Mouse (Mus musculus) gastrocnemius, postnatal 4 days (tissue): ENCODE measurements around the gene Ttyh2. TPM values are rescaled to one million over a fixed set of nuclear protein-coding genes. Genes with fewer than 3 reads are reported as not detected.
A peak's percentile ranks its signal among the peaks of the same experiment; 100 is the strongest.

ENCODE experiments used
- DNase-seq, 2 experiments: peaks; one replicate each; pipeline ENCODE4 v3.0.0; 2021 to 2022; ENCODE audit warnings: low spot score in 2 of 2, mixed read lengths in 2 of 2
- total RNA-seq, 2 experiments: library from RNA; stranded (reverse); gene quantifications; 2 replicates each; pipeline ENCODE4 v1.2.3; 2021

Ttyh2 gene
- total RNA-seq, 2 experiments from 2014 or later = 101 to 108 TPM

GRCm38 (mm10) chr11:114745134-114745533, 69.9 kb downstream of the Ttyh2 start:
- DNase-seq = peak; percentile 91 to 93

- DNase-seq = no peak
Measured at GRCm38 (mm10) chr11:114747564-114748138, 72.4 kb downstream of the Ttyh2 start.

- peak in 1 of 2 experiments; percentile 52 for DNase-seq
Measured at GRCm38 (mm10) chr11:114764820-114765818, 89.9 kb downstream of the Ttyh2 start, which contains the start of gene Kif19a. Gene Kif19a, plus strand, starts transcription at chr11:114765388.

- DNase-seq = peak in 1 of 2 experiments; percentile 33
Measured at GRCm38 (mm10) chr11:114769911-114770310, 94.7 kb downstream of the Ttyh2 start.

Other genes with a start within 250 kb of the Ttyh2 start
- gene Rpl38, start 6.9 kb upstream of the Ttyh2 start, total RNA-seq = 1,000 to 10,000 TPM; 1,199 to 1,226 TPM
- gene Dnaic2, start 52.0 kb downstream of the Ttyh2 start, total RNA-seq = 1 to 10 TPM; 1.3 to 2.0 TPM
- gene Kif19a, start 90.0 kb downstream of the Ttyh2 start, total RNA-seq = 1 to 10 TPM; 3.4 to 5.6 TPM
- 1 to 10 TPM; 3.6 to 4.4 TPM for gene Btbd17, start 120.5 kb downstream of the Ttyh2 start, total RNA-seq
- not detected for gene Gpr142, start 123.5 kb downstream of the Ttyh2 start, total RNA-seq
- 10 to 100 TPM; 51.0 to 57.9 TPM for gene Gprc5c, start 175.7 kb downstream of the Ttyh2 start, total RNA-seq
- 1 to 10 TPM; 1.3 to 2.0 TPM for gene Cd300a, start 214.6 kb downstream of the Ttyh2 start, total RNA-seq